Mouse (Mus musculus) forebrain, embryonic 13.5 days (tissue): ENCODE results near the gene Gca. TPM values are rescaled to one million over a fixed set of nuclear protein-coding genes. Genes with fewer than 3 reads are reported as not detected.

Experiments
- ATAC-seq: fragments of 200-750 bp; cut with Nextera tagmentation; 2 replicates; pipeline ENCODE4 v1.8.0; 2017
- H3K27ac ChIP-seq: fragments of 300-500 bp; sonication (generic); 2 replicates; pipeline ENCODE4 v1.5.1; 2015; ENCODE audit warnings: inconsistent platforms, mild to moderate bottlenecking, moderate library complexity
- H3K27me3 ChIP-seq: fragments of 300-500 bp; sonication (generic); 2 replicates; pipeline ENCODE4 v1.6.1; 2015; ENCODE audit warnings: mild to moderate bottlenecking, inconsistent platforms
- H3K36me3 ChIP-seq: fragments of 300-500 bp; sonication (generic); 2 replicates; pipeline ENCODE4 v1.6.1; 2015; ENCODE audit warnings: mild to moderate bottlenecking, inconsistent platforms; ENCODE audit not compliant: poor library complexity, severe bottlenecking
- H3K4me1 ChIP-seq: fragments of 300-500 bp; sonication (generic); 2 replicates; pipeline ENCODE4 v1.6.1; 2015; ENCODE audit warnings: inconsistent platforms
- H3K4me2 ChIP-seq: fragments of 300-500 bp; sonication (generic); 2 replicates; pipeline ENCODE4 v1.6.1; 2015; ENCODE audit warnings: inconsistent platforms, mild to moderate bottlenecking, moderate library complexity
- H3K4me3 ChIP-seq: fragments of 300-500 bp; sonication (generic); 2 replicates; pipeline ENCODE4 v1.5.1; 2015; ENCODE audit warnings: mild to moderate bottlenecking, inconsistent platforms
- H3K9ac ChIP-seq: fragments of 300-500 bp; sonication (generic); 2 replicates; pipeline ENCODE4 v1.6.1; 2015; ENCODE audit warnings: mild to moderate bottlenecking, inconsistent platforms
- H3K9me3 ChIP-seq: fragments of 300-500 bp; sonication (generic); replicated peaks from 2 replicates; pipeline ENCODE4 v1.6.1; 2016; ENCODE audit warnings: inconsistent platforms
- WGBS: fragments of 180-500 bp; shearing (Covaris S2); methylation state at CpG from one replicate; pipeline ENCODE4 v1.1.7; 2015; 5-methylcytosine and 5-hydroxymethylcytosine counted together
- polyA plus RNA-seq: library from polyadenylated mRNA; unstranded; fragments of >200 nt; fragmentation: Nextera tagmentation; extraction: Ambion mirVana; gene quantifications from 2 replicates; pipeline ENCODE4 v1.2.1, GENCODE M21; 2015

Gca gene
- 10.4 and 12.4 TPM in 2 replicates for polyA plus RNA-seq

DNA sequence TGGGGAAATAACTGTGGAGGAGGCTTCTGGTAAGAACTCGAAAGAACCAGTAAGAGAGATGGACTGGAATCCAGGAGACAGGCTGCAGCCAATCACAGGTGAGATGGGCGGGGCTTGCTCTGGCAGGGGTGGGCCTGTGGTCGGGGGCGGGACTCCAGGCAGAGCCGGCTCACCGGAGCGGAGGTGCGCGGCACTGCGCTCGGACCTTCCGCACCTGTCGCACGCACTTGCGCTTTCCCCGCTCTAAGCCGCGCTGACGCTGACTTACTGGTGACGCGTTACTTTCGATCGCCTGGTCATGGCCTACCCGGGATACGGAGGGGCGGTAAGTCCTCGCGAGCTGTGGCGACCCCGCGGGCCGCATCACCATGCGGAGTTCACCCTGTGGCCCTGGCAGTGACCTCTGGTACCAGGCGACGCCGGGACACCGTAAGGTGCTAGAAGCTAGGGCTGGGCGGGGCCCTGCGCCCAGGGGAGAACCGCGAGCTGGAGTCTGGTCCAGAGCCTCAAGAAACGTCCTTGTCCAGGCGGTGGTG lies at the start of gene Gca:
Gca (plus strand) TSS at position 151 of the 536 bp plus-strand sequence.
- Histone ChIP-seq H3K9me3 (no peaks in the 10 kb centered on the region), H3K4me1 (peaks cover 8% of the 10 kb centered on the region; the same call in 1 of the 2 replicates), H3K4me3 (peak within 1 kb of the TSS; percentile 61), H3K27ac (no peak within 1 kb of the TSS), H3K36me3 (no peaks in the 10 kb centered on the region), H3K27me3 (no peaks in the 10 kb centered on the region), H3K9ac (peak within 1 kb of the TSS; percentile 70), H3K4me2 (peak within 1 kb of the TSS; percentile 83)
- ATAC-seq: peak; percentile 99
- WGBS: under 1% methylated on average over 42 of the region's 43 CpGs

- no peak overlapping the region for H3K4me3 ChIP-seq
- peaks cover 8% of the 10 kb centered on the region; the same call in 1 of the 2 replicates for H3K4me1 ChIP-seq
- ATAC-seq: no peak
- H3K4me2 ChIP-seq: no peak overlapping the region
- no peaks in the 10 kb centered on the region for H3K9me3 ChIP-seq
- H3K9ac ChIP-seq: no peak overlapping the region
- H3K36me3 ChIP-seq: no peaks in the 10 kb centered on the region
- H3K27ac ChIP-seq: no peak overlapping the region
- WGBS: 93% methylated on average over 7 of the region's 7 CpGs
- H3K27me3 ChIP-seq: no peaks in the 10 kb centered on the region
These were observed 45.1 kb upstream of the Gca start for GRCm38 (mm10) chr2:62618934-62619341.

DNA sequence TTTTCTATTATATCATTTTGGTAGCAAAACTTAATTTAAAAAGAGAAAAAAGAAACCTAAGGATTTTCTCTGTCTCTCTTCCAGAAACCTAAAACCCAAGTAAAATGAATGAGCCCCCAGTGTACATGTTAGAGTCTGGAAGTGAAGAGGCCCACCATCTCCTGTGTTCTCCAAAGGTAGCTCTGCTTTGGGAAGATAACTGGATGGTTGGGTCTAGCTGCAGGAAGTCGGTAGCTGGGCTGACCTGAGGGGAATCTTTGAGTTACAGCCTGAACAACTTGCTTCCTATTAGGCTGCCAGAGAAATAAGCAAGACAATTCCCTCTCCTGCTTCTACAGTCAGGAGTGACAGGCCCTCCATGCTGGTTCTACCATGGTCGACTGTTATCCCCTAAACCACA lies 44.4 kb upstream of the Gca start:
- no peak for ATAC-seq
- Histone ChIP-seq H3K36me3 (no peaks in the 10 kb centered on the region), H3K9ac (no peak overlapping the region), H3K4me2 (no peak overlapping the region), H3K4me1 (peaks cover 8% of the 10 kb centered on the region; the same call in 1 of the 2 replicates), H3K27me3 (no peaks in the 10 kb centered on the region), H3K9me3 (no peaks in the 10 kb centered on the region), H3K4me3 (no peak overlapping the region), H3K27ac (no peak overlapping the region)
- WGBS: 64% methylated on average over 2 of the region's 2 CpGs

DNA sequence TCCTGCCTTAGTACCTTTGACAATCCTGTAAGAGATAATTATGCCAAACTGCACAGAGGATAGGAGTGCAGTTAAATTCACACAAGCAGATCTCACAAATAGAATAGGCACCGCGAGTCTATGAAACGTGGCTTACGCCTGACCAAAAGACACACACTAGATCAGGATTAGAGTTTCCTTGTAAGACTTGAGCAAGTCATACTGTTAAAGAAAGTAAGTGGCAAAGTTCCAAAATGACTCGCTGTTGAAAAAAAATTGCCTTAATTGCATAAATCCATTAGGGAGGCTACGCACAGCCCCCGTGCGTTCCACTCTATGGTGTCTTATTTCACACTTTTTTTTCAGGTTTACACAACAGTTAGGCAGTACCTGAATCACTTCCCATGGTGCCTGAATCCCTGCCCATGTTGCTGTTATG lies 41.1 kb upstream of the Gca start:
- no peak; the same call in 1 of the 2 replicates for ATAC-seq
- no peak overlapping the region for H3K27ac ChIP-seq
- H3K9me3 ChIP-seq: no peaks in the 10 kb centered on the region
- no peaks in the 10 kb centered on the region for H3K27me3 ChIP-seq
- H3K4me3 ChIP-seq: no peak overlapping the region
- H3K4me2 ChIP-seq: no peak overlapping the region
- H3K9ac ChIP-seq: no peak overlapping the region
- H3K4me1 ChIP-seq: peaks cover 8% of the 10 kb centered on the region; the same call in 1 of the 2 replicates
- H3K36me3 ChIP-seq: no peaks in the 10 kb centered on the region
- WGBS: 56% methylated on average over 8 of the region's 8 CpGs

- ATAC-seq: 0 out of 2 replicates have a peak, but pooled peaks have one; percentile 16
- 8% methylated on average over 5 of the region's 5 CpGs for WGBS
- H3K4me1 ChIP-seq: peaks cover 8% of the 10 kb centered on the region; the same call in 1 of the 2 replicates
These were observed 36.4 kb upstream of the Gca start for GRCm38 (mm10) chr2:62627728-62628127.

DNA sequence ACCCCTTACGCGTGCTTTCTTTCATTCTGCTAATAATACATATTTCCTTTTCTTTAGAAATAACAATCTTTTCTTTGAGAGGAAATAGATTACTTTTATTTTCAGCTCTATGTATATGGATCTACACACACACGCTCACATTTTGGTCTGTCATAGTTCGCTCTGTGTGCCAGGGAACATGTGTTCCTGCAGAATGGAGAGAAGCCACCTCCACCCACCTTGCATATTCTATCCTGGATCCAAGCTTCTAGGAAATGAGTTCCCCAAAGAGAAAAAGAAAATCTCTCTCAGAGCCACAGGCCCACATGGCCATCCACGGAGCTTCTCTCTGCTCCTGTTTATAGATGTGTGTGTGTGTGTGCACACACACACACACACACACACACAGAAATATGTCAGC lies 35.7 kb upstream of the Gca start:
- no peak for ATAC-seq
- Histone ChIP-seq H3K4me3 (no peak overlapping the region), H3K27me3 (no peaks in the 10 kb centered on the region), H3K36me3 (no peaks in the 10 kb centered on the region), H3K9ac (no peak overlapping the region), H3K27ac (no peak overlapping the region), H3K4me1 (0 out of 2 replicates have a peak, but pooled peaks cover 3% of the 10 kb centered on the region), H3K4me2 (no peak overlapping the region), H3K9me3 (no peaks in the 10 kb centered on the region)
- 88% methylated on average over 5 of the region's 5 CpGs for WGBS

More at GRCm38 (mm10) chr2:62627728-62628127, 36.4 kb upstream of the Gca start:
- Histone ChIP-seq H3K36me3 (no peaks in the 10 kb centered on the region), H3K4me3 (no peak overlapping the region), H3K27ac (no peak overlapping the region), H3K9ac (no peak overlapping the region), H3K4me2 (no peak overlapping the region), H3K9me3 (no peaks in the 10 kb centered on the region), H3K27me3 (no peaks in the 10 kb centered on the region)

GRCm38 (mm10) chr2:62630446-62630845 lies 33.6 kb upstream of the Gca start:
- 25% methylated on average over 6 of the region's 6 CpGs for WGBS
- Histone ChIP-seq H3K4me1 (no peaks in the 10 kb centered on the region), H3K36me3 (no peaks in the 10 kb centered on the region), H3K4me2 (no peak overlapping the region), H3K4me3 (no peak overlapping the region), H3K27ac (no peak overlapping the region), H3K9ac (no peak overlapping the region), H3K9me3 (no peaks in the 10 kb centered on the region), H3K27me3 (no peaks in the 10 kb centered on the region)
- ATAC-seq: no peak; the same call in 1 of the 2 replicates

GRCm38 (mm10) chr2:62639869-62640268 lies 24.2 kb upstream of the Gca start:
- Histone ChIP-seq H3K4me2 (no peak overlapping the region), H3K9me3 (no peaks in the 10 kb centered on the region), H3K27me3 (no peaks in the 10 kb centered on the region), H3K9ac (no peak overlapping the region), H3K4me3 (no peak overlapping the region), H3K4me1 (no peaks in the 10 kb centered on the region), H3K27ac (no peak overlapping the region), H3K36me3 (no peaks in the 10 kb centered on the region)
- WGBS: 93% methylated on average over 2 of the region's 2 CpGs
- no peak for ATAC-seq

- Histone ChIP-seq H3K4me3 (no peak overlapping the region), H3K27ac (no peak overlapping the region), H3K9me3 (no peaks in the 10 kb centered on the region), H3K36me3 (no peaks in the 10 kb centered on the region), H3K9ac (no peak overlapping the region), H3K4me2 (peak overlapping the region; percentile 18; the same call in 1 of the 2 replicates), H3K27me3 (peaks cover 6% of the 10 kb centered on the region; the same call in 1 of the 2 replicates), H3K4me1 (peaks cover 15% of the 10 kb centered on the region)
- WGBS: 47% methylated on average over 21 of the region's 21 CpGs
- peak; percentile 31; the same call in 1 of the 2 replicates for ATAC-seq
These were observed 20.4 kb upstream of the Gca start for GRCm38 (mm10) chr2:62643405-62644305.

- no peak overlapping the region for H3K4me2 ChIP-seq
- H3K36me3 ChIP-seq: no peaks in the 10 kb centered on the region
- no peak for ATAC-seq
- peaks cover 6% of the 10 kb centered on the region; the same call in 1 of the 2 replicates for H3K27me3 ChIP-seq
- H3K27ac ChIP-seq: no peak overlapping the region
- no peak overlapping the region for H3K4me3 ChIP-seq
- peaks cover 15% of the 10 kb centered on the region for H3K4me1 ChIP-seq
- H3K9ac ChIP-seq: no peak overlapping the region
- WGBS: 93% methylated on average over 5 of the region's 5 CpGs
- H3K9me3 ChIP-seq: no peaks in the 10 kb centered on the region
These were observed 19.2 kb upstream of the Gca start for GRCm38 (mm10) chr2:62644891-62645290.

- Histone ChIP-seq H3K27me3 (peaks cover 6% of the 10 kb centered on the region; the same call in 1 of the 2 replicates), H3K9me3 (no peaks in the 10 kb centered on the region), H3K4me3 (peak overlapping the region; percentile 49), H3K4me1 (peaks cover 15% of the 10 kb centered on the region), H3K9ac (no peak overlapping the region), H3K36me3 (no peaks in the 10 kb centered on the region), H3K4me2 (peak overlapping the region; percentile 77), H3K27ac (no peak overlapping the region)
- peak; percentile 10 for ATAC-seq
- 48% methylated on average over 12 of the region's 12 CpGs for WGBS
These were observed 18.6 kb upstream of the Gca start for GRCm38 (mm10) chr2:62645475-62645874.
